Mouse (Mus musculus) olfactory bulb, adult 2 months (tissue): ENCODE measurements around the gene Mfsd8. TPM values are rescaled to one million over a fixed set of nuclear protein-coding genes. Genes with fewer than 3 reads are reported as not detected.

Experiments used
- H3K27ac ChIP-seq: fragments of 200-500 bp; 2 replicates; pipeline ENCODE4 v1.5.1; 2012; ENCODE audit warnings: low read depth, low read length; ENCODE audit not compliant: insufficient read depth
- H3K4me1 ChIP-seq: fragments of 200-500 bp; 2 replicates; pipeline ENCODE4 v1.6.1; 2012; ENCODE audit warnings: low read length; ENCODE audit not compliant: control insufficient read depth, insufficient read depth
- H3K4me3 ChIP-seq: fragments of 200-500 bp; 2 replicates; pipeline ENCODE4 v1.5.1; 2012; ENCODE audit warnings: mild to moderate bottlenecking, low read depth, low read length, moderate library complexity; ENCODE audit not compliant: insufficient read depth
- CTCF ChIP-seq: fragments of 200-500 bp; IDR thresholded peaks from 2 replicates; pipeline ENCODE4 v1.5.1; 2012; ENCODE audit warnings: low read depth, mild to moderate bottlenecking, low read length, moderate library complexity; ENCODE audit not compliant: insufficient read depth
- POLR2A ChIP-seq: fragments of 200-500 bp; IDR thresholded peaks from 2 replicates; pipeline ENCODE4 v1.6.1; 2012; ENCODE audit warnings: mild to moderate bottlenecking, low read depth, low read length, moderate library complexity; ENCODE audit not compliant: insufficient read depth
- WGBS: fragments of 180-500 bp; shearing (Covaris S2); methylation state at CpG from one replicate; pipeline ENCODE4 v1.1.7; 2018; 5-methylcytosine and 5-hydroxymethylcytosine counted together
- polyA plus RNA-seq: library from polyadenylated mRNA; stranded (reverse); fragments of >200 nt; gene quantifications from 2 replicates; pipeline ENCODE4 v1.2.4, GENCODE M21; 2012; ENCODE audit warnings: low replicate concordance; ENCODE audit not compliant: missing spikeins, insufficient read depth, insufficient read length

Gene Mfsd8
- polyA plus RNA-seq, 1 experiment, result not detected

- Histone ChIP-seq H3K4me3 (no peak overlapping the region), H3K27ac (no peak overlapping the region), H3K4me1 (no peaks in the 10 kb centered on the region)
- 65% methylated on average over 2 of the region's 2 CpGs for WGBS
- no peak for TF ChIP-seq CTCF
- TF ChIP-seq POLR2A, result no peak
Observed at GRCm38 (mm10) chr3:40806871-40807270, 39.8 kb downstream of the Mfsd8 start.

GRCm38 (mm10) chr3:40800373-40800823, 46.3 kb downstream of the Mfsd8 start:
- no peak for TF ChIP-seq CTCF
- no peak for TF ChIP-seq POLR2A
- Histone ChIP-seq H3K4me3 (peak overlapping the region; percentile 81), H3K4me1 (peaks cover 5% of the 10 kb centered on the region), H3K27ac (no peak overlapping the region)
- under 1% methylated on average over 36 of the region's 37 CpGs for WGBS

GRCm38 (mm10) chr3:40799530-40800372, 46.9 kb downstream of the Mfsd8 start, which contains the start of gene Plk4:
Plk4 (plus strand) TSS chr3:40800019.
- no peak within 1 kb of the TSS for H3K27ac ChIP-seq
- H3K4me3 ChIP-seq, result peak within 1 kb of the TSS; percentile 81
- TF ChIP-seq CTCF, result no peak
- TF ChIP-seq POLR2A, result no peak
- H3K4me1 ChIP-seq, result peaks cover 5% of the 10 kb centered on the region
- WGBS, result 2% methylated on average over 66 of the region's 66 CpGs

GRCm38 (mm10) chr3:40798500-40798899, 48.2 kb downstream of the Mfsd8 start:
- no peak overlapping the region for H3K4me3 ChIP-seq
- H3K27ac ChIP-seq, result no peak overlapping the region
- no peak for TF ChIP-seq POLR2A
- no peak for TF ChIP-seq CTCF
- WGBS, result 34% methylated on average over 7 of the region's 7 CpGs
- H3K4me1 ChIP-seq, result peaks cover 5% of the 10 kb centered on the region

- TF ChIP-seq POLR2A (no peak), CTCF (no peak)
- WGBS, result 61% methylated on average over 1 of the region's 1 CpGs
Observed at GRCm38 (mm10) chr3:40798054-40798453, 48.6 kb downstream of the Mfsd8 start.

GRCm38 (mm10) chr3:40793783-40794182, 52.9 kb downstream of the Mfsd8 start:
- Histone ChIP-seq H3K27ac (no peak overlapping the region), H3K4me3 (no peak overlapping the region), H3K4me1 (no peaks in the 10 kb centered on the region)
- TF ChIP-seq POLR2A, result no peak
- TF ChIP-seq CTCF, result no peak
- WGBS, result 89% methylated on average over 2 of the region's 2 CpGs

More at GRCm38 (mm10) chr3:40798054-40798453, 48.6 kb downstream of the Mfsd8 start:
- Histone ChIP-seq H3K27ac (no peak overlapping the region), H3K4me1 (peaks cover 5% of the 10 kb centered on the region), H3K4me3 (no peak overlapping the region)

Other genes with a start within 250 kb of the Mfsd8 start
- gene Slc25a31, start 138.0 kb downstream of the Mfsd8 start, polyA plus RNA-seq, result not detected in 2 replicates
- gene Hspa4l, start 102.4 kb downstream of the Mfsd8 start, polyA plus RNA-seq, result 286 TPM in 1 of 2 replicates, not detected in the other
- not detected in 2 replicates for gene Plk4, start 46.9 kb downstream of the Mfsd8 start, polyA plus RNA-seq
- not detected in 2 replicates for gene Abhd18, start 84 bp upstream of the Mfsd8 start, polyA plus RNA-seq
- not detected in 2 replicates for gene 1700034I23Rik, start 55.7 kb upstream of the Mfsd8 start, polyA plus RNA-seq
- not detected in 2 replicates for gene Larp1b, start 102.9 kb upstream of the Mfsd8 start, polyA plus RNA-seq
- gene Pgrmc2, start 236.2 kb upstream of the Mfsd8 start, polyA plus RNA-seq, result not detected in 2 replicates